Mouse (Mus musculus): ENCODE measurements around the gene Mettl18. TPM values are rescaled to one million over a fixed set of nuclear protein-coding genes. Genes with fewer than 3 reads are reported as not detected.

The Mettl18 gene
- 7.3 TPM for polyA plus RNA-seq (2017; shearing (Covaris generic))

DNA sequence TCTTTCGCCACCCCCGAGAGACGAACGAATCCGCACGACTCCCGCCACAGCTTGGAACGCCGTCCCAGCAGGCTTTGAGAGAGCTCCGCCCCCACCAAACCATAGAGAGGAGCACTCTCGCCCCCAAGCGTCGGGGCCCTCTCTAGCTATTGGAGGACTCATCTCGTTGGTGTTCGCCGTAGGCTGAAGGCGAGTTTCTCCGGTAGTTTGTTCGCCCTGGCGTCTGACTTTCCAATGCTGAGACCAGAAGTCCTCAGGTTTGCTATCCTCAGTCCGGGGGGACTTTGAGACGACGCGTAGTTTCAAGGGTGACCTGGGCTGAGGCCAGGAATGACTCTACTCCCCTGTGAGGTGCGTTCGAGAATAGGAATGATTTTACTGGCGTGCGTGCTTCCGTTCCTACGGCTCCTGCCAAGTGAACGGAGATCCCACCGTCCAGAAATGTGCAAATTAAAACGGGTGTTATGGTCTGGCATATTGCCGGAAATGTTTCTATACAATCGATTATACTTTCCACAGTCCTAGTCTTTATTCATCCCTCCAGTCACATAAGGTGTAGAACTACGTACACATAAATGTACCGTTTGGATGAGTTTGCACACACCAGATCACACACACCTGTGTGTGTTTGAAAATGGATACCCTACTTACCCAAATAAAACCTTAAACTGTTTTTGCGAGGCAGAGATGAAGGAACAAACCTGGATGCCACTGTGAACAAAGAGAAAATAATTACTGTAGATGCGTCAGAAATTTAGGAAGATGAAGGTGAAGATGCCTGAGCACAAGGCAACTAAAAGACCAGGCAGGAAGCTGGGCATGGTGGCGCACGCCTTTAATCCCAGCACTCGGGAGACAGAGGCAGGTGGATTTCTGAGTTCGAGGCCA lies at the start of gene Mettl18, which contains the start of gene BC055324:
TSS of gene Mettl18 (plus strand) at position 169 of the 888 bp plus-strand sequence.
TSS of gene BC055324 (minus strand) at position 76 of the 888 bp plus-strand sequence.

Other genes with a start within 250 kb of the Mettl18 start
- 3.8 TPM for gene Kifap3, start 215.3 kb upstream of the Mettl18 start, polyA plus RNA-seq (2017; shearing (Covaris generic))
- 41.0 TPM for gene Scyl3, start 65.8 kb upstream of the Mettl18 start, polyA plus RNA-seq (2017; shearing (Covaris generic))
- 3.1 TPM for gene BC055324, start 93 bp upstream of the Mettl18 start, polyA plus RNA-seq (2017; shearing (Covaris generic))
- not detected for gene Sele, start 53.3 kb downstream of the Mettl18 start, polyA plus RNA-seq (2017; shearing (Covaris generic))
- 4.4 TPM for gene Sell, start 67.1 kb downstream of the Mettl18 start, polyA plus RNA-seq (2017; shearing (Covaris generic))
- not detected for gene Selp, start 120.4 kb downstream of the Mettl18 start, polyA plus RNA-seq (2017; shearing (Covaris generic))
- gene F5, start 156.9 kb downstream of the Mettl18 start, polyA plus RNA-seq (2017; shearing (Covaris generic)): not detected

Measured in effector memory CD4-positive, alpha-beta T cell, adult 7 months (primary cell).